Mouse (Mus musculus) liver, embryonic 11.5 days (tissue): ENCODE results near the gene Bptf. TPM values are rescaled to one million over a fixed set of nuclear protein-coding genes. Genes with fewer than 3 reads are reported as not detected.
A peak's percentile ranks its signal among the peaks of the same experiment; 100 is the strongest.

Experiments
- ATAC-seq: fragments of 200-750 bp; cut with Nextera tagmentation; replicated peaks from 2 replicates; pipeline ENCODE4 v1.8.0; 2017; ENCODE audit warnings: moderate number of reproducible peaks, mild to moderate bottlenecking, moderate TSS enrichment, moderate library complexity; ENCODE audit not compliant: low FRiP score
- DNase-seq: peaks from one replicate; pipeline ENCODE4 v3.0.0-alpha.2; 2017; ENCODE audit warnings: low spot score
- H3K27ac ChIP-seq: fragments of 300-500 bp; sonication (generic); 2 replicates; pipeline ENCODE4 v1.5.1; 2014; ENCODE audit warnings: mild to moderate bottlenecking, low read depth, low read length, control low read depth
- H3K27me3 ChIP-seq: fragments of 300-500 bp; sonication (generic); replicated peaks from 2 replicates; pipeline ENCODE4 v1.6.1; 2014; ENCODE audit warnings: low read length, mixed read lengths; ENCODE audit not compliant: control insufficient read depth, insufficient read depth
- H3K36me3 ChIP-seq: fragments of 300-500 bp; sonication (generic); 2 replicates; pipeline ENCODE4 v1.6.1; 2014; ENCODE audit warnings: mild to moderate bottlenecking, low read length, moderate library complexity, mixed read lengths; ENCODE audit not compliant: control insufficient read depth, insufficient read depth
- H3K4me1 ChIP-seq: fragments of 300-500 bp; sonication (generic); replicated peaks from 2 replicates; pipeline ENCODE4 v1.6.1; 2014; ENCODE audit warnings: low read length, mixed read lengths; ENCODE audit not compliant: control insufficient read depth, insufficient read depth
- H3K4me2 ChIP-seq: fragments of 300-500 bp; sonication (generic); 2 replicates; pipeline ENCODE4 v1.6.1; 2014; ENCODE audit warnings: mild to moderate bottlenecking, control low read depth, moderate library complexity
- H3K4me3 ChIP-seq: fragments of 300-500 bp; sonication (generic); 2 replicates; pipeline ENCODE4 v1.5.1; 2014; ENCODE audit warnings: low read depth, low read length, control low read depth
- H3K9ac ChIP-seq: fragments of 300-500 bp; sonication (generic); 2 replicates; pipeline ENCODE4 v1.6.1; 2014; ENCODE audit warnings: low read depth, low read length, control low read depth
- H3K9me3 ChIP-seq: fragments of 300-500 bp; sonication (generic); 2 replicates; pipeline ENCODE4 v1.6.1; 2016; ENCODE audit warnings: low read length, inconsistent platforms, mixed read lengths; ENCODE audit not compliant: control insufficient read depth
- WGBS: fragments of 180-500 bp; shearing (Covaris S2); extraction: QIAGEN DNeasy Blood & Tissue Kit; methylation state at CpG from one replicate; pipeline ENCODE4 v1.1.7; 2014; 5-methylcytosine and 5-hydroxymethylcytosine counted together
- polyA plus RNA-seq: library from polyadenylated mRNA; unstranded; fragments of >200 nt; fragmentation: Nextera tagmentation; extraction: Ambion mirVana; gene quantifications from 2 replicates; pipeline ENCODE4 v1.2.1, GENCODE M21; 2014

Bptf gene
- polyA plus RNA-seq, 1 experiment from 2014 or later = 27.9 TPM

- 84% methylated on average over 10 of the region's 10 CpGs for WGBS
- ATAC-seq = no peak
These were observed 97.7 kb downstream of the Bptf start for GRCm38 (mm10) chr11:107034085-107034810.

GRCm38 (mm10) chr11:107031635-107032034 is 100.3 kb downstream of the Bptf start:
- Histone ChIP-seq H3K4me1 (peaks cover 6% of the 10 kb centered on the region; the same call in 1 of the 2 replicates), H3K4me2 (no peak overlapping the region), H3K27ac (no peak overlapping the region), H3K9ac (no peak overlapping the region), H3K27me3 (no peaks in the 10 kb centered on the region), H3K4me3 (no peak overlapping the region), H3K36me3 (no peaks in the 10 kb centered on the region), H3K9me3 (no peaks in the 10 kb centered on the region)
- ATAC-seq (no peak), DNase-seq (no peak)
- WGBS = 53% methylated on average over 7 of the region's 7 CpGs

More at GRCm38 (mm10) chr11:107034085-107034810, 97.7 kb downstream of the Bptf start:
- H3K4me1 ChIP-seq = no peaks in the 10 kb centered on the region
- H3K27me3 ChIP-seq = no peaks in the 10 kb centered on the region
- no peak overlapping the region for H3K4me2 ChIP-seq
- no peak overlapping the region for H3K4me3 ChIP-seq
- H3K36me3 ChIP-seq = peaks cover 3% of the 10 kb centered on the region; the same call in 1 of the 2 replicates
- H3K9ac ChIP-seq = no peak overlapping the region
- no peak for DNase-seq
- no peaks in the 10 kb centered on the region for H3K9me3 ChIP-seq
- H3K27ac ChIP-seq = no peak overlapping the region

GRCm38 (mm10) chr11:107029536-107029935 is 102.4 kb downstream of the Bptf start:
- H3K9ac ChIP-seq = no peak overlapping the region
- H3K27me3 ChIP-seq = peaks cover 14% of the 10 kb centered on the region; the same call in 1 of the 2 replicates
- H3K4me2 ChIP-seq = no peak overlapping the region

GRCm38 (mm10) chr11:107028754-107029153 is 103.2 kb downstream of the Bptf start:
- Histone ChIP-seq H3K9ac (peak overlapping the region; percentile 85), H3K27me3 (peaks cover 16% of the 10 kb centered on the region; the same call in 1 of the 2 replicates), H3K4me1 (peaks cover 7% of the 10 kb centered on the region; the same call in 1 of the 2 replicates), H3K27ac (0 out of 2 replicates have a peak overlapping the region, but pooled peaks have one; percentile 91), H3K9me3 (no peaks in the 10 kb centered on the region), H3K4me3 (peak overlapping the region; percentile 72), H3K4me2 (peak overlapping the region; percentile 97), H3K36me3 (no peaks in the 10 kb centered on the region)
- no peak for ATAC-seq
- 65% methylated on average over 6 of the region's 6 CpGs for whole genome bisulfite sequencing
- no peak for DNase-seq

More at GRCm38 (mm10) chr11:107029536-107029935, 102.4 kb downstream of the Bptf start:
- H3K4me1 ChIP-seq = peaks cover 7% of the 10 kb centered on the region; the same call in 1 of the 2 replicates
- no peak overlapping the region for H3K4me3 ChIP-seq
- H3K27ac ChIP-seq = no peak overlapping the region
- no peak for ATAC-seq
- 55% methylated on average over 19 of the region's 19 CpGs for whole genome bisulfite sequencing
- H3K9me3 ChIP-seq = no peaks in the 10 kb centered on the region
- H3K36me3 ChIP-seq = no peaks in the 10 kb centered on the region
- no peak for DNase-seq

- peak; percentile 47; the same call in 1 of the 2 replicates for ATAC-seq
- H3K4me3 ChIP-seq = peak overlapping the region; percentile 72
- no peak for DNase-seq
- H3K9me3 ChIP-seq = no peaks in the 10 kb centered on the region
- H3K27me3 ChIP-seq = peaks cover 16% of the 10 kb centered on the region; the same call in 1 of the 2 replicates
- WGBS = 4% methylated on average over 29 of the region's 29 CpGs
- H3K9ac ChIP-seq = peak overlapping the region; percentile 85
- H3K4me1 ChIP-seq = peaks cover 7% of the 10 kb centered on the region; the same call in 1 of the 2 replicates
- peak overlapping the region; percentile 91 for H3K27ac ChIP-seq
- no peaks in the 10 kb centered on the region for H3K36me3 ChIP-seq
- H3K4me2 ChIP-seq = peak overlapping the region; percentile 97
These were observed 103.7 kb downstream of the Bptf start for GRCm38 (mm10) chr11:107028275-107028618.

- Histone ChIP-seq H3K4me1 (peaks cover 7% of the 10 kb centered on the region; the same call in 1 of the 2 replicates), H3K4me3 (peak overlapping the region; percentile 72), H3K27me3 (peaks cover 16% of the 10 kb centered on the region; the same call in 1 of the 2 replicates), H3K4me2 (peak overlapping the region; percentile 97), H3K27ac (peak overlapping the region; percentile 91), H3K36me3 (no peaks in the 10 kb centered on the region), H3K9ac (peak overlapping the region; percentile 85), H3K9me3 (no peaks in the 10 kb centered on the region)
- ATAC-seq (peak; percentile 90), DNase-seq (peak; percentile 89)
- WGBS = under 1% methylated on average over 107 of the region's 107 CpGs
These were observed 104.3 kb downstream of the Bptf start for GRCm38 (mm10) chr11:107027431-107028274.

GRCm38 (mm10) chr11:107026554-107027430 is 105.1 kb downstream of the Bptf start:
- peaks cover 16% of the 10 kb centered on the region; the same call in 1 of the 2 replicates for H3K27me3 ChIP-seq
- H3K27ac ChIP-seq = no peak overlapping the region; the same call in 1 of the 2 replicates
- H3K9me3 ChIP-seq = no peaks in the 10 kb centered on the region
- peak overlapping the region; percentile 85 for H3K9ac ChIP-seq
- H3K4me1 ChIP-seq = peaks cover 7% of the 10 kb centered on the region; the same call in 1 of the 2 replicates
- 7% methylated on average over 12 of the region's 12 CpGs for WGBS
- H3K4me3 ChIP-seq = peak overlapping the region; percentile 72
- H3K4me2 ChIP-seq = peak overlapping the region; percentile 97
- H3K36me3 ChIP-seq = no peaks in the 10 kb centered on the region
- ATAC-seq (no peak), DNase-seq (no peak)
